Mouse (Mus musculus): Measurements from ENCODE around the gene Sbf2. TPM values are rescaled to one million over a fixed set of nuclear protein-coding genes. Genes with fewer than 3 reads are reported as not detected.

The Sbf2 gene
- polyA plus RNA-seq, 1 experiment from 2014 or later = 41.3 TPM

DNA sequence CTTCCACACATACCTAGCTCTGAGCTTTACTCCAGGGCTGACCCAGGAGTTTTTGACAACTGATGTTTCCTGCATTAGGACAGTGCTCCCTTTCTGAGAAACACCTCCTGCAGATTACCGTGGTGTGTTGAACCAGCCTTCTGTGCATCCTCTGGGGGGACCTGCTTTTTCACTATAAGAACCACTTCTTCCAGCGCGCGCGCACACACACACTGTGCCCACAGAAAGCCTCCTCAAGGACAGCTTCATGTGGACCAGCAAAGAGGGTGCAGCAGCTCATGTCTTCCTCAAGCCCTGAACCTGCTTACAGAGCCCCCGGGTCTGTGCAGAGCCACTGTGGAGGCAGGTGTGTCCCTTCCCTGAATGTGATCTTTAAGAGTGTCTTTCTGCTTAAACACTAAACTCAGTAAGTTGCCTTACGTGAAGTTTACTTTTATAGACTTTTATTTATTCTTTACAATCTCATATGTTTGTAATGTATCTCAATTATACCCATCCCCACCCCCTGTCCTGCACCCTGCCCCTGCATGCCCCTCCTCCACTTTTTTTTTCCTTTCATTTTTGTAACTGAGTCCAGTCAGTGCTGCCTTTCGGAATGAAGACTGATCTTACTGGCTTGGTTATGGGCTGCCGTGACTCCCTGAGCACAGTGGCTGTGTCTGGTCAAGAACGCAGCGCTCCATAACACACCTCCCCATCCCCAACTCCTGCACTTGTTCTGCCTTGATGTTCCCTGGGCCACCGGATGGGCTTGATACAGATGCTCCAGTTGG, 329.5 kb downstream of the Sbf2 start:
- H3K27me3 ChIP-seq = no peaks in the 10 kb centered on the region
- POLR2A ChIA-PET = interaction anchor here (0.9 to 1.1 kb wide), 3 partner anchors 13 to 155 kb away, joined by 3 read pairs; no protein-coding TSS in a partner anchor
- ATAC-seq (no peak), DNase-seq (ENCODE audit: low read depth, low spot score) (no peak)
- in situ Hi-C loops (cut with MboI; ENCODE audit: low pct_unique_long_range_greater_than_20kb) = loop anchor here (5.0 to 10.0 kb wide), 4 partner anchors 147 to 510 kb away; partner anchors contain the start of gene Adm
- CTCF ChIA-PET = interaction anchor here (1.0 to 1.8 kb wide), 3 partner anchors 53 to 153 kb away, joined by 3 to 8 read pairs (median 4); no protein-coding TSS in a partner anchor
- TF ChIP-seq CTCF (IDR thresholded peaks at IDR 0.05) = no peak

DNA sequence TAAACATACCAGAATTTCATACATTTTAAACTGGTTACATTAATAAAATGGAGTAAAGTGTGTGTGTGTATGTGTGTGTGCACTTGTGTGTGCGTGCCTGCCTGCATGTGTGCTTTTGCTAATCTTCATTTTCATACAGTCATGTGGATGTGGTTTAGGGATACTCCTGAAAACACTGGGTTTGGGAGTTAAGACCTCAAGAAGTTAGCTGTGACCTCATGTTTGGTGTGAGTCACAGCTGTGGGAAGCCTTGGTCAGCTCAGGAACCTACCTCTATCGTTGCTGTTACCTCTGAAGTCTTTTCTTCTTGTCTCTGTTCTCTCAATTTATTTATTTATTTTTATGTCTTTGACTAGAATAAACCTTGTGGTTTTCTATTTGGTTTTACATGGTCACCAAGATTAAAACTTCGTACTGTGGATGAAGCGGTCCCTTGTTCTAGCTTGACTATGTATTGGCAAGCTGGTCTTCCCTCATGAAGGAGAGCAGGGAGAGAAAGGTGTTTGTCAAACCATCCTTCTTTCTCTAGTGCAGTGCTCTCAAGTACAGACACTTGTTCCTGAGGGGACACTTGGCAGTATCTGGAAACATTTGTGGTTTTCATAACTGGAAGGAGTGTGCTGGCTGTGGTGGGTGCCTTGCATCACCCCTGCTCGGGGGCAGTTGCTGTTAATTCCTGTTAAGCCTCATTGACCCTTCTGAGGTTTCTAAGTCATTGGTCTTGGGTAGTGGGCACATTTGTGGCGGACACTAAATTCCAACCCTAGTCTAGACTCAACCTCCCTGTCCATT, 331.0 kb downstream of the Sbf2 start:
- DNase-seq (ENCODE audit: low read depth, low spot score) (peak; percentile 88), ATAC-seq (peak; percentile 73)
- CTCF ChIA-PET = interaction anchor here (1.2 to 2.0 kb wide), 2 partner anchors 11 to 14 kb away, joined by 4 to 9 read pairs; no protein-coding TSS in a partner anchor
- in situ Hi-C loops (cut with MboI; ENCODE audit: low pct_unique_long_range_greater_than_20kb) = loop anchor here (10.0 kb wide), 2 partner anchors 261 to 511 kb away; no protein-coding TSS in a partner anchor
- no peak for TF ChIP-seq CTCF (IDR thresholded peaks at IDR 0.05)
- POLR2A ChIA-PET = interaction anchor here (0.5 to 0.7 kb wide), 2 partner anchors 35 to 89 kb away, joined by 3 read pairs; no protein-coding TSS in a partner anchor
- no peaks in the 10 kb centered on the region for H3K27me3 ChIP-seq

DNA sequence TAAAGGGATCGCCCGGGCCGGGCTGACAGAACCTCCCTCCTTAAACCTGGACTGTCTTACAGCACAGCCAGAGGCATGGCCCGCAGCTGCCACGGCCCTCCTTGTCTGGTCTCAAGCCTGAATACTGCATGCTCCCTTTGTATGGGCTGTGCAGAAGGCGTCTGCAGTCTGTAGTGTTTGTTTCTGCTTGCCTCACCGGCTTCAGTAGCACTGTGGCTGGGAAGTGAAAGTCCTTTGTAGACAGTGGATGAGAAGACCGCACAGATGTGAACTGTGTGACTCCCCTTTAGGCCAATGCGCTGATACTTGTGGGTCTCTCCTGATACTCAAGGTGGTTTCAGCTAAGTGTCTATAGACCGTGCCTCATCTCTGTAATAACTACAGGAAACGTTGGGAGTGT, 331.9 kb downstream of the Sbf2 start:
- DNase-seq (ENCODE audit: low read depth, low spot score) (no peak), ATAC-seq (no peak)
- ChIA-PET CTCF (interaction anchor here (2.0 kb wide), 1 partner anchor 10 kb away, joined by 9 read pairs; no protein-coding TSS in a partner anchor), POLR2A (no interaction called here)
- in situ Hi-C loops (cut with MboI; ENCODE audit: low pct_unique_long_range_greater_than_20kb) = loop anchor here (10.0 kb wide), 2 partner anchors 262 to 512 kb away; no protein-coding TSS in a partner anchor
- no peak for TF ChIP-seq CTCF (IDR thresholded peaks at IDR 0.05)
- H3K27me3 ChIP-seq = no peaks in the 10 kb centered on the region

DNA sequence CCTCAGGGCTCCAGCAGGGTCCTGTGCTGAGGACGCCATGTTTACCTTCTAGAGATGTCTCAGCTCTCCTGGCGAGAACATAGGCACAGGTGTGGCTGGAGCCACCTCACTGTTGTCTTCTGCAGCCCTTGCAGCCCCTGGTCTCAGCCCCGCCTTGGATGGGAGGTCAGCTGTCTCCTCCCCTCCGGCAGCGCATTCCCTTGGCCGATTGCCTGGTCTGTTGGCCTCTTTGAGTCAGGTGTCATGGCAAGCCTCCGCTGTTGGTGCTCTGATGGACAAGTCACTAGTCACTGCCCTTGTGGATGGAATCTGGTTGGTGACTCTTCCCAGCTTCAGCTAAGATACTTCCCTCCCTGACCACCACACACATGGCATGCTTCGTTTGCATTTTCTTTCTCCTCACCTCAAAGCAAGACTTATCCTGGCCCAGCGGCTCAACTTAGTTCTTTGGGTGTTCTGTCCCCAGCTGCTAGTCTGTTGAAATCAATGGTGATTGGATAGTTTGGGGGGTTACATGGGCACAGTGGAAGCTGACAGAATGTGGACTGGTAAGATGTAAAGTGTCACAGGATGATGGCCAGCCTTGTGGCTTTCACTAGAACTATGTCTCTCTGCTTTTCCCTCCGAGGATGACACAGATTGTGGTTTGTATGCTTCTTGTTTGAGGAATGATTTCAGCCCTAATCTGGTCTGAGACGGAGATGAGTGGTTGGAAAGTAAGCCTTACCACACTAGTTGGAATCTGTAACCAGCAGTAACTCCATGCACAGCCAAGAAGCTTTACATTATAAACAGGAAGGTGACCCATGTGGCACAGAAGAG, 333.1 kb downstream of the Sbf2 start:
- in situ Hi-C loops (cut with MboI; ENCODE audit: low pct_unique_long_range_greater_than_20kb) = loop anchor here (10.0 kb wide), 2 partner anchors 263 to 513 kb away; no protein-coding TSS in a partner anchor
- H3K27me3 ChIP-seq = no peaks in the 10 kb centered on the region
- CTCF ChIA-PET = interaction anchor here (1.7 kb wide), 1 partner anchor 9 kb away, joined by 4 read pairs; no protein-coding TSS in a partner anchor
- POLR2A ChIA-PET = interaction anchor here (0.6 kb wide), 1 partner anchor 364 kb away, joined by 3 read pairs; no protein-coding TSS in a partner anchor
- TF ChIP-seq CTCF (IDR thresholded peaks at IDR 0.05) = no peak
- ATAC-seq = no peak
- DNase-seq (ENCODE audit: low read depth, low spot score) = no peak

DNA sequence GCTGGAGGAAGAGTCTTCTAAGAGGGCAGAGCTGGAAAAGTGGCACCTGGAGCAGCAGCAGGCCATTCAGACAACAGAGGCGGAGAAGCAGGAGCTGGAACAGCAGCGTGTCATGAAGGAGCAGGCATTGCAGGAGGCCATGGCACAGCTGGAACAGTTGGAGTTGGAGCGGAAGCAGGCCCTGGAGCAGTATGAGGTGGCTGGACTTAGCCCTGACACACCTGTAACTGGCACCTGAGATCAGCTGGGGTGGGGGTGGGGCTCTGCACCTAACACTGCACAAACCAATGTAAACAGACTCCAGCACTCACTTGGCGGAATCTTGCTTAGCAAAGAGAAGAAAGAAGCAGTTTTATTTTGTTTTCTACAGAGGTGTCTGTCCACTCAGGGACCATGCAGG, 335.5 kb downstream of the Sbf2 start:
- in situ Hi-C loops (cut with MboI; ENCODE audit: low pct_unique_long_range_greater_than_20kb) = no loop called here

DNA sequence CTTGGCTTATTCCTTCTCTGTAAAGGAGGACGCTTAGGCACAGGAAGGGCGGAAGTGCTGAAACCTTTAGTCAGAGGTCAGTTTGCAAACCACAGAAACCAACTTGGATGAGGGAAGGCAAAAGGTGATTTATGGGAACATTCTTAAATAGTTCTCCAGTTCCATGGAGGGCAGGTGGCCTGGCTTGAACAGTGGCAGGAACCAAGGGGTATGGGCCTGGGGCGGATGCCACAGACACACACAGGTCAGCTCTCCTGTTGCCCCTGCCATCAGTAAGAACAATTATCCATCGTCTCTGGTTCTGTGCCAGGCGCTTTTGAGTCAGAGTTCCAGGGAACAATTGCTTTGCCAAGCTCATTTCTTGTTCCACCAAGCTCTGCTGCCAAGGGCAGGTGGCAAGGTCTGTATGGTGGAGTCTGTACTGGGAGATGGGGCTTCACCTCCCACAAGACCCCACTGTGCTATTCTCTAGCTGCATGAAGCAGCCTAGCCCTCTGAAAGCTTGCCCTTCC, 336.9 kb downstream of the Sbf2 start:
- POLR2A ChIA-PET = interaction anchor here (0.6 kb wide), 1 partner anchor 14 kb away, joined by 6 read pairs; no protein-coding TSS in a partner anchor
- H3K27me3 ChIP-seq = no peaks in the 10 kb centered on the region
- DNase-seq (ENCODE audit: low read depth, low spot score) (no peak), ATAC-seq (no peak)
- no peak for TF ChIP-seq CTCF (IDR thresholded peaks at IDR 0.05)
- in situ Hi-C loops (cut with MboI; ENCODE audit: low pct_unique_long_range_greater_than_20kb) = no loop called here
- CTCF ChIA-PET = no interaction called here

More for the DNA sequence above, 335.5 kb downstream of the Sbf2 start:
- ChIA-PET POLR2A (no interaction called here), CTCF (interaction anchor here (1.5 kb wide), 1 partner anchor 153 kb away, joined by 5 read pairs; no protein-coding TSS in a partner anchor)
- no peak for TF ChIP-seq CTCF (IDR thresholded peaks at IDR 0.05)
- no peaks in the 10 kb centered on the region for H3K27me3 ChIP-seq
- DNase-seq (ENCODE audit: low read depth, low spot score) (no peak), ATAC-seq (no peak)

DNA sequence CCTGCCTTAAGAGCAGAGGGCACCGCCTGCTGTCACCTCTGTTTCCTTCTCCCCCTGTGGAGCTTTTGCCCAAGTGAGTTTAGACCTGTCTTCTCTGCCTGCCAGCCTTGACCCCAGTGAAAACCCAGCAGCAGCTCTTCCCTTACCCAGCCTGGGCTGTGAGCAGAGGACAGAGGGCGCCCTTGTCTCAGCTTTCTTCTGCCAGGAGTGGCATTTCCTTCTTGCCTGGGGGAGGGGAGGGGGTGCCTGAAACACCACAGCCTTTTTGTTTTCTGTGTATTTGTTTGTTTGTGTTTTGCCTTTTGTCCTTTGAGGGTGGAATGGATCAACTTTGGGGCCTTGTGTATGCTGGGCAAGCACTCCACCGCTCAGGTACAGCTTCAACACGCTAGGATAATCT, 342.3 kb downstream of the Sbf2 start:
- no peak for ATAC-seq
- CTCF ChIA-PET = interaction anchor here (0.8 to 1.9 kb wide), 8 partner anchors 9 to 162 kb away, joined by 3 to 9 read pairs (median 4); no protein-coding TSS in a partner anchor
- TF ChIP-seq CTCF (IDR thresholded peaks at IDR 0.05) = no peak
- POLR2A ChIA-PET = interaction anchor here (0.6 kb wide), 2 partner anchors 29 to 110 kb away, joined by 3 read pairs; no protein-coding TSS in a partner anchor
- no peak for DNase-seq (ENCODE audit: low read depth, low spot score)
- H3K27me3 ChIP-seq = no peaks in the 10 kb centered on the region
- in situ Hi-C loops (cut with MboI; ENCODE audit: low pct_unique_long_range_greater_than_20kb) = loop anchor here (25.0 kb wide), 1 partner anchor 285 kb away; the partner anchor contains the start of gene Tmem41b

DNA sequence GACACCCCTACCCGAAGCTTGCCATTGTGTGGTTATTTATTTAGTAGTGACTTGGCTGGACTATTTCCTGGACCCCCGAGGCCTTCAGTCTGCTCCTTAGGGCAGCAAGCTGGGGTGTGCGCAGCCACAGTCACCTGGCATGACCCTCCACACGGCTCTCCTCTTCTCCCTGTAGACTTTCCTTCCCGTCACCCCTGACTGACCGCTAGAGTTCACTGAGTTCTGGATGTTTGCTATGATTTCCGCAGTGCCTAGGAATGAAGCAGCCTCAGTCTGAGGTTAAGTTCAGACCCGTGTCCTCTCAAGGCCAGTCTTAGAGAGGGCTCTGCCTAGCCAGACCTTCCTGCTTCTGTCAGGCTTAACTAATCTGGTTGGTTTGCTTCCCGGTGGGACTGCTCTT, 342.9 kb downstream of the Sbf2 start:
- no peak for DNase-seq (ENCODE audit: low read depth, low spot score)
- POLR2A ChIA-PET = no interaction called here
- CTCF ChIA-PET = interaction anchor here (0.8 to 1.9 kb wide), 6 partner anchors 10 to 163 kb away, joined by 3 to 9 read pairs (median 4); no protein-coding TSS in a partner anchor
- in situ Hi-C loops (cut with MboI; ENCODE audit: low pct_unique_long_range_greater_than_20kb) = loop anchor here (25.0 kb wide), 1 partner anchor 285 kb away; the partner anchor contains the start of gene Tmem41b
- no peaks in the 10 kb centered on the region for H3K27me3 ChIP-seq
- no peak for ATAC-seq
- TF ChIP-seq CTCF (IDR thresholded peaks at IDR 0.05) = no peak

DNA sequence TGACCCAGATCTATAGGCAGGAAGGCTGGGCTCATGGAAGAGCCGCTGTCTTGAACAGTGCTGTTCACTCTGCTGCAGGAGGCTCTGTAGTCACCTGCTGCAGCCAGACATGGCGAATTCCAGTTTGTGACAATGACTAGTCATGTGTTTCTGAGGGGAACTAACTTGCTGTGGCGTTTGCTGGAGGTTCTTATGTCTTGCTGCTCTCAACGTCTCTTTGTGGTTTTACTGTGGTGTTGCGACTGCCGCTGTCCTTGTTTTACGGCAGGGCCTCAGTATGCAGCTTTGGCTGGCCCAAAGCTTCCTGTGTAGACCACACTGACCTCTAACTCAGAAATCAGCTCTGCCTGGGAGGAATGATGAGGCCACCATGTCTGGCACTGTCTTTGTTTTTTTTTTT, 344.3 kb downstream of the Sbf2 start:
- in situ Hi-C loops (cut with MboI; ENCODE audit: low pct_unique_long_range_greater_than_20kb) = loop anchor here (25.0 kb wide), 1 partner anchor 283 kb away; the partner anchor contains the start of gene Tmem41b
- ChIA-PET CTCF (interaction anchor here (0.9 to 1.6 kb wide), 2 partner anchors 105 to 360 kb away, joined by 3 to 5 read pairs; no protein-coding TSS in a partner anchor), POLR2A (no interaction called here)
- no peaks in the 10 kb centered on the region for H3K27me3 ChIP-seq
- TF ChIP-seq CTCF (IDR thresholded peaks at IDR 0.05) = no peak
- no peak for DNase-seq (ENCODE audit: low read depth, low spot score)
- ATAC-seq = no peak
